Mouse (Mus musculus) gastrocnemius, adult 18-20 months (tissue): Measurements from ENCODE around the gene Syt2. TPM values are rescaled to one million over a fixed set of nuclear protein-coding genes. Genes with fewer than 3 reads are reported as not detected.

ENCODE experiments used
- DNase-seq: peaks from one replicate; pipeline ENCODE4 v3.0.0; 2021; ENCODE audit warnings: low spot score
- total RNA-seq, 2 experiments: library from RNA; stranded (reverse); gene quantifications; 2 replicates each; pipeline ENCODE4 v1.2.3; 2021

Gene Syt2
- total RNA-seq, 2 experiments from 2014 or later = not detected

- no peak for DNase-seq
These were observed 1.1 kb downstream of the Syt2 start for GRCm38 (mm10) chr1:134647591-134647990.

DNA sequence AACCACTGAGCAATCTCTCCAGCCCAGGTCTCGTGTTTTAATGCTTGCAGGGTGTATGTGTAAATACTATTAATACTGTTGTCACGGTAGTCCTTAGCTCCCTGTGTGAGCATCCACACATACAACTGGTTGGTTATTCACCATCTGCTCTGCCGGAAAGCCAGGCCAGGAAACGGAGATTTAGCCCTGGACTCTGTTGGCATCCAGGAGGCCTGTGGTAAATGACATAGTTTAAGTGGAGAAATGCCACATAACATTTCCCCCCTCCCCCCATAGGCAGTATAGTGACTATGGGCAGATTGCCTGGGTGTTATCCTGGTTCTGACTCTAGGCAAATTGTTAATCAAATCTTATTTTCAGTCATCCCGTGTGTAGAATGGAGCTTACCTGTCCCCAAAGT is 4.3 kb downstream of the Syt2 start:
- no peak for DNase-seq

DNA sequence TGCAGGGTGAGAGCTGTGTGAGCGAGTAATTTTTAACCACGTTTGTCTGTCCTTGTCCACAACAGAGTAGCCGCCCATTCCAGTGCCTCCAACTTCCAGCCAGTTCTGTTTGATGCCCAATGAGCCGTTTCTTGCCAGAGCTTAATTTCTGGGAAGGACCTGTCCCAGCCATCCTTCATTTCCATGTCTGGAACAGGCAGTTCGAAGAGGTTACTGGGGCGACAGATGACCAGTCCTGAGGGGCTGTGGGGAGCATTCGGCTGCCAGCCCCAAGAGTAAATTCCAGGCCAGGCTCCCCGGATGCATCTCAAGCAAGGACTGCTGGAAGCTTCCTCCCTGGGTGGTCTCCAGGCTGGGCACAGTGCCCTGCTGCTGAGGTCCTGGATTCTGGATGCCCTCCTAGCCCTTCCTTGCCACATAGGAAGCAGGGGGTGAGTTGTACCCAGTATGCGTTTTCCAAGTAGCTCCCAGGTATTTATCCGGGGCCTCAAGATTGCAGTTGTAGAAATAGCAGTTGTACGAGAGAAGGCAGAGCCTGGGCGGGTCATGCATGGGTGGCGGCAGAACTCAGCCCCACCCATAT is 4.9 kb downstream of the Syt2 start:
- DNase-seq = no peak

GRCm38 (mm10) chr1:134651851-134652398 is 5.4 kb downstream of the Syt2 start:
- DNase-seq = no peak

DNA sequence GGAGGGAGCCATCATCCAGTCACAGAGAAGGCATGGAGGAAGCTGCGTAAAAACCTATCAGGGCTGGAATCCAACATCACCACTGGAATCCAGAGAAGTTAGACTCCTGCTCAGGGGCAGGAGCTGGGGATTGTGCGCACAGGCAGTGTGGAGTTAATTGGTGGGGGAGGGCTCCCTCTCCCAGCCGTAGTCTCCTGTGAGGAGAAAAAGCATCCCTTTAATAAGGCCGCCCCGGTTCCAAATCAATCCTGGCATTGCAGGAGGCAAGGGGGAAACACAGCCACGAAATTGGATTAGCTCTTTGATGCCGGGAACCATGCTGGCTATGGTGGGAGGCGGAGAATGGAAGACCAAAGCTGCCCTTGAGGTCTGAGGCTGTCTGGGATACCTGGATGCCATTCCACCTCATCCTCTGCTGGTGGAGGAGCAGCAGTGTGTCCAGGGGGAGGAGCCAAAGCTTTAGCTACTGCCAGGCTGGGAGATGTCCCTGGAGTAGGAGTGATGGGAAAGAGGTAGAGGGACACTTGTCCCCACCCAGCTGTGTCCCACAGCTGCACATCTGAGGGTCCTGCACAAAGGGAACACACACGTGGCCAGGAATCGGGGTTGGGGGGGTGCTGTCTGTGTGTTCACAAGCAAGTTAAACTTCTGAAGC is 7.3 kb downstream of the Syt2 start:
- no peak for DNase-seq

DNA sequence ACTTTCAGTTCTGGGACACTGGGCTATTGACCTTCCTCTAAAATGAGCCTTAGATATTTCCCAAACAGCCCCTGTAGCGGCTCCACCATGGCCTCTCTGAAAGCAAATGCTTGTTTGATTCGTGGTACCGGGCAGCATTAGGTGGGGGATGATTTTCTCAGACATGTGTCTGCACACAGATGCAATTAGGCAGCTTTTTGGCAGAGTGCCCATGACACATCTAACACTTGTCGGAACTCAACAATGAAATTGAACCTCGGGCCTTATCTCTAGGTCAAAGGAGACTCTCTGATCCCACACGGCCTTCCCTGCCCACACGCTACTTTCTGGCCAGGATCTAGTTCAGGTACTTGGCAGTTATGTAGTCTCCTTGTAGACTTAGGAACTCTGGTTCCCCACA is 12.4 kb downstream of the Syt2 start:
- no peak for DNase-seq

GRCm38 (mm10) chr1:134660163-134660562 is 13.7 kb downstream of the Syt2 start:
- no peak for DNase-seq

GRCm38 (mm10) chr1:134671234-134672070 is 25.0 kb downstream of the Syt2 start:
- no peak for DNase-seq

GRCm38 (mm10) chr1:134674312-134674711 is 27.8 kb downstream of the Syt2 start:
- no peak for DNase-seq

GRCm38 (mm10) chr1:134679445-134679844 is 33.0 kb downstream of the Syt2 start:
- DNase-seq = no peak

- DNase-seq = no peak
These were observed 34.1 kb downstream of the Syt2 start for GRCm38 (mm10) chr1:134680617-134681016.

DNA sequence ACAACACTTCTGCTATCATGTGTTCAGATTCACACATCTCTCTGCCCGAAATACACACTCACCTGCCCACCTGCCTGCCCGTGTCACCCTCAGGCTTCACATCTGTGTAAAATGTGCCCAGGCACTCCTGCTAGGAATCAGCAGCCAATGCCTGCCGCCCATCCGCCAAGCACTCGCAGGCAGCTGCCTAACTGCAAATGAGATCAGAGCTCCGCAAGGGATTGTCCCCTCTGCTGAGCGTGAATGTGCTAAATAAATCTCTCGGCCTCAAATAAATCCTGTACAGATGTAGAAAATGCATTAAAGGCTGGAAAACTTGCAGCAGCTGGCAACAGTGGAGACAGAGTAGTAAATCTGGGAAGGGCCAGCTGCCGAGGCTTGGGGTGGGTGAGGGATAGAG is 36.0 kb downstream of the Syt2 start:
- no peak for DNase-seq

- DNase-seq = no peak
These were observed 40.5 kb downstream of the Syt2 start for GRCm38 (mm10) chr1:134686834-134687421.

DNA sequence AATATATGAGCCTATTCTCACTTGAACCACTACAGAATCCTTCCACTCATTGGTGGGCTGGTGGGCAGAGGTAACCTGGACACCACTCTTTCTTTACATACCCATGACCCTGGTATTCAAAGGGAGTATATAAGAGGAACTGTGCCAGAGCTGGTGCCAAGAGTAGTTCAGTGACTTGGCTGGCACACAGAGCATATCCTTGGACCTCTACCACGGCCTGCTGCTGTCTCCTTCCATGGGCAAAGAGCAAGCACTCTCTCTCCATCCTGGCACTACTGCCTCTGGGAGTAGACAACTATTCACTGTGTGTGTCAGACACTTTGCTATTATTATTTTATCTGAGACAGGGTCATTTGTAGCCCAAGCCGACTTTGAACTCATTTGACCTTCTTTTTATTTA is 49.8 kb downstream of the Syt2 start:
- DNase-seq = no peak

- DNase-seq = no peak
These were observed 50.6 kb downstream of the Syt2 start for GRCm38 (mm10) chr1:134697073-134697472.

DNA sequence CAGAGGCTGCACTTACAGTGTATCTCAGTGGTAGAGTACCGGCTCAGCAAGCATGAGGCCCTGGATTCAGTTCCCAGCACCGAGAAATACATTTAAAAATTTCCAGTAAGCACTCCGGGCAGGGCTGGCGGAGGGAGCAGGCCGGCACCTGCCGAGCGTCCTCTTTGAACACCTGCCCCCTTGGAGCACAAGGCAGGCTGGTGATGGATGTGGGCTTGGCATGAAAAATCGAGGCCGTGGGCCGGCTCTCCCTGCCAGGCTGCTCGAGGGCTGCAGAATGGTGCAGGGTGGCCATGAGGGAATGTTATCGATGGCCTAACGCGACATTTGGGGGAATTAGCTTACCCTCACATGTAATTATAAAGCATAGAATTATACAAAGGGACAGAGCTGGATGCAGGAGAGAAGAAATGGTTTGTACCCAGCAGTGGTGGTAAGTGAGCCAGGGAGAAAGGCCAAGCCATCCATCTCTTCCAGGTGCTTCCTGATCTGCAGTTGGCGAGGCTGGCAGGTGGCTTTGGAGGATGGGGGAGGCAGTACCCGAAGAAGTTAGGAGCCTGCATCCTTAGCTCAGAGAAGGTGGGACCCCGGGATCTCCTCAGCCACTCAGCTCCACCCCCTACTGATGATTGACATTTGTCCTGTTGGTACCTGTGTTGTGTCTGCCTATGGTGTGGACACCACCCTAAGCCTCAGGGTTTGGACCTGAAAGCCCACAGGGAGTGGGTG is 51.2 kb downstream of the Syt2 start:
- DNase-seq = no peak

DNA sequence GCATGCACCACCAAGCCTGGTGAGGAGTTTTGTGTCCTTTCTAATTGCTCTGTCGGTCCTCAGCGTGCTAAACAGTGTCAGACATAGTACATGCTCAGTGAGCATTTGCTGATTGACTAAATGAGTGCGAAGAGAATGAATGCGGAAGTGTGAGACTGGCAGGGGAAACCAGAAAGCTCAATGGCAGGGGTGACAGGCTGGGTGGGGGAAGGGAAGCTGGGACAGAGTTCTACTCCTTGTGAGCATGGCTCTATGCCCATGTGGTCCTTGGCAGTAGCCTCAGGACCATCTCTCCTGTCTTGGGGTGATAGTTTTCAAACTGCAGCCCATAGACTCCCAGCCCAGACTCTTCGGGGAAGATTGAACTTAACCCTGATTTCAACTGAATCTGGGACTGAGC is 52.0 kb downstream of the Syt2 start:
- DNase-seq = no peak

DNA sequence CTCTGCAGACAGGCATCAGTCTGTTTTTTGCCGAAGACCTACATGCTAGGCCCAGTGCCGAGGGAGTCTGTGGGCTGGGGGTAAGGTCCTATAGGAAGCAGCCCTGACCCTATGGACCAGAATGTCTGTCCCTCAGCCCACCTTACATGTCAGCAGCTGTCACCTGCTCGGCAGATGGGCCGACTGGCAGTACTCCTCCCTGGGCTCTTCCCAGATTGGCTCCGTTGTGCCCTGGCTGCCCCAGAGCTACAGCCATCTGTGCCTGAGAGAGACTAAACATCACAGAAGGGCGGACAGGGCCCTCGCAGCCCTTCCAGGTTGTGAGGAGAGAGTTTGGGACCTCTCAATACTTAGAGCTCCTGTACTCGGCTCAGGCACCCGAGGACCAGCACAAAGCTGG is 52.9 kb downstream of the Syt2 start:
- no peak for DNase-seq

DNA sequence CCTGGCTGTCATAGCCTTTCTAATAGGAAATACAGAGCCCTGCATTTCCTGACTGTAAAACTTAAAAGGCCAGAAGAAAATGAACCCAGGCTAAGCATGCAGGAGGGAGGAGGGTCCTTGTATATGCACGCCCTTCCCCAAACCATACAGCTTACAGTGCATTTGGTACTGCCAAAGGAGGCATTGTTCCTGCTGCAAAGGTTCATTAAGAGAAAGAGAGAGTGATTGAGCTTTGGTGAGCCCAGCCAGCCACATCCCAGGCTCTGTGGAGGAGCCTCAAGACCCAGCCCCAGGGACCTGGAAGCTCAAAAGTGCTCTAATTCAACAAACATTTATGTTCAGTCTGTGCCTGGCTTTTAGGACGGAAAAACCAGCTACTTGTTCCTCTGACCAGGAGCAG is 53.7 kb downstream of the Syt2 start:
- no peak for DNase-seq

GRCm38 (mm10) chr1:134700634-134701033 is 54.2 kb downstream of the Syt2 start:
- no peak for DNase-seq

GRCm38 (mm10) chr1:134701191-134701590 is 54.7 kb downstream of the Syt2 start:
- DNase-seq = no peak
